Comparison of ENCODE assay signal across 8 mouse cellular contexts in genomic region chr5:92434070-92434469, GRCm38 (mm10). TPM values are rescaled to one million over a fixed set of nuclear protein-coding genes. Genes with fewer than 3 reads are reported as not detected.
DNase-seq lines count a peak whose midpoint lies in the region; ATAC-seq and TF ChIP-seq lines count a peak whose summit lies in the region.

No protein-coding gene starts in this region.

- peaks cover 9% of the 10 kb centered on the region for H3K36me3 ChIP-seq in liver, adult 2 months (ENCODE audit: control insufficient read depth, insufficient read depth, low read length)
- H3K36me3 ChIP-seq in hindbrain, embryonic 11.5 days (ENCODE audit: control insufficient read depth, insufficient read depth, low read length), result no peaks in the 10 kb centered on the region
- H3K36me3 ChIP-seq in midbrain, embryonic 15.5 days (replicated peaks), result 0 out of 2 replicates have a peak, but pooled peaks cover 2% of the 10 kb centered on the region

- peak overlapping the region; percentile 72 for H3K9ac ChIP-seq in liver, adult 2 months (ENCODE audit: low read depth, low read length)
- H3K9ac ChIP-seq in hindbrain, embryonic 11.5 days (ENCODE audit: low read depth, low read length), result peak overlapping the region; percentile 89
- H3K9ac ChIP-seq in midbrain, embryonic 15.5 days, result peak overlapping the region; percentile 97

- DNase-seq in liver, adult 2 months (ENCODE audit: extremely low read depth, low read depth, low spot score), result peak; percentile 43
- no peak for DNase-seq in liver
- peak; percentile 22 for DNase-seq in hindbrain, embryonic 11.5 days (ENCODE audit: low spot score)
- no peak for DNase-seq in ovary, postnatal 36 days (ENCODE audit: low spot score)
- no peak for DNase-seq in testis, postnatal 10 days (ENCODE audit: low spot score)
- DNase-seq in lung, adult 18-20 months, result no peak

- H3K4me2 ChIP-seq in hindbrain, embryonic 11.5 days (replicated peaks; ENCODE audit: low read depth, low read length), result peak overlapping the region; percentile 63
- H3K4me2 ChIP-seq in midbrain, embryonic 15.5 days, result peak overlapping the region; percentile 82

- peaks cover 4% of the 10 kb centered on the region; the same call in 1 of the 2 replicates for H3K4me1 ChIP-seq in liver, adult 2 months (ENCODE audit: control insufficient read depth, insufficient read depth, low read length)
- H3K4me1 ChIP-seq in brown adipose tissue, adult 24 weeks (ENCODE audit: control insufficient read depth, insufficient read depth, insufficient read length, low read length), result no peaks in the 10 kb centered on the region; the same call in 1 of the 2 replicates
- H3K4me1 ChIP-seq in hindbrain, embryonic 11.5 days (replicated peaks; ENCODE audit: control insufficient read depth, insufficient read depth, low read length), result no peaks in the 10 kb centered on the region
- H3K4me1 ChIP-seq in midbrain, embryonic 15.5 days, result peaks cover 19% of the 10 kb centered on the region

- no peak for TF ChIP-seq POLR2A in liver, adult 2 months (IDR thresholded peaks at IDR 0.05; ENCODE audit: extremely low read depth, insufficient read depth, low read length)

- peaks cover 11% of the 10 kb centered on the region; the same call in 1 of the 2 replicates for H3K79me2 ChIP-seq in liver, adult 2 months (ENCODE audit: control insufficient read depth, insufficient read depth, low read length)

- H3K4me3 ChIP-seq in liver, adult 2 months (ENCODE audit: insufficient read depth, low read depth, low read length), result peak overlapping the region; percentile 71
- H3K4me3 ChIP-seq in brown adipose tissue, adult 24 weeks (ENCODE audit: insufficient read depth, low read depth, low read length), result peak overlapping the region; percentile 71
- H3K4me3 ChIP-seq in hindbrain, embryonic 11.5 days (ENCODE audit: low read depth, low read length), result peak overlapping the region; percentile 88
- H3K4me3 ChIP-seq in midbrain, embryonic 15.5 days, result peak overlapping the region; percentile 98

- WGBS in liver, adult 2 months, result 1% methylated on average over 12 of the region's 12 CpGs
- 2% methylated on average over 12 of the region's 12 CpGs for WGBS in hindbrain, embryonic 11.5 days
- under 1% methylated on average over 12 of the region's 12 CpGs for WGBS in midbrain, embryonic 15.5 days

- TF ChIP-seq CTCF in liver, adult 2 months (IDR thresholded peaks at IDR 0.05; ENCODE audit: low read depth, low read length), result no peak

- H3K27ac ChIP-seq in liver, adult 2 months (replicated peaks; ENCODE audit: insufficient read depth, low read depth, low read length), result peak overlapping the region; percentile 77
- no peak overlapping the region for H3K27ac ChIP-seq in brown adipose tissue, adult 24 weeks (replicated peaks; ENCODE audit: low read depth, low read length)
- no peak overlapping the region for H3K27ac ChIP-seq in hindbrain, embryonic 11.5 days (ENCODE audit: low read depth, low read length)
- H3K27ac ChIP-seq in midbrain, embryonic 15.5 days, result no peak overlapping the region

- no peaks in the 10 kb centered on the region for H3K27me3 ChIP-seq in liver, adult 2 months (ENCODE audit: control insufficient read depth, insufficient read depth, low read length)
- no peaks in the 10 kb centered on the region for H3K27me3 ChIP-seq in hindbrain, embryonic 11.5 days (ENCODE audit: control insufficient read depth, insufficient read depth, low read length)
- no peaks in the 10 kb centered on the region for H3K27me3 ChIP-seq in midbrain, embryonic 15.5 days (replicated peaks)

- no peaks in the 10 kb centered on the region for H3K9me3 ChIP-seq in hindbrain, embryonic 11.5 days (ENCODE audit: control insufficient read depth, low read length)
- H3K9me3 ChIP-seq in midbrain, embryonic 15.5 days, result no peaks in the 10 kb centered on the region

- ATAC-seq in hindbrain, embryonic 11.5 days (ENCODE audit: low FRiP score), result no peak
- no peak for ATAC-seq in midbrain, embryonic 15.5 days (replicated peaks)

RNA-seq across cellular contexts. Expression of gene Nup54, which starts 0.9 kb away (rescaled TPM):
- 20.0 and 21.9 TPM in 2 replicates for total RNA-seq in liver, adult 2 months (2014; rRNA removed)
- polyA plus RNA-seq in liver, adult 2 months (2012; rRNA removed), result 13.4 and 13.7 TPM in 2 replicates
- 20.3 and 20.9 TPM in 2 replicates for polyA plus RNA-seq in brown adipose tissue, adult 24 weeks (2012; ENCODE audit: insufficient read depth, insufficient read length, missing spikeins)
- 67.5 and 69.3 TPM in 2 replicates for polyA plus RNA-seq in hindbrain, embryonic 11.5 days (2014; fragmentation: Nextera tagmentation; extraction: Ambion mirVana)
- 50.5 and 56.4 TPM in 2 replicates for polyA plus RNA-seq in midbrain, embryonic 15.5 days (2015; fragmentation: Nextera tagmentation; extraction: Ambion mirVana)

Comparison
In these comparisons a context has a peak if more than half of its experiments do, and no peak if none do; other contexts are left out.
1. DNase-seq: peak in liver, adult 2 months (single experiment) and hindbrain, embryonic 11.5 days (single experiment); none in liver (single experiment), ovary, postnatal 36 days (single experiment), testis, postnatal 10 days (single experiment) and lung, adult 18-20 months (0 of 2).
2. Peak in every context shown above with its lines, with median percentiles within 50 percentile points of each other: H3K4me3 ChIP-seq and H3K9ac ChIP-seq.